Mouse (Mus musculus) CH12.LX (cell line): ENCODE measurements around the gene C77080.

ENCODE experiments used
- CHD1 ChIP-seq: IDR thresholded peaks from 2 replicates; pipeline ENCODE4 v1.6.1; 2012; ENCODE audit warnings: low read depth, low read length, improper control_type of control experiment, inconsistent platforms
- CTCF ChIP-seq, 2 experiments: IDR thresholded peaks in 1 of 2; conservative IDR thresholded peaks in 1 of 2; 2 replicates each; pipeline ENCODE4 v1.5.1; 2011 to 2012; ENCODE audit warnings: low read depth in 2 of 2, low read length in 2 of 2, improper control_type of control experiment in 1 of 2, inconsistent platforms in 1 of 2, mild to moderate bottlenecking in 1 of 2, moderate library complexity in 1 of 2
- IRF4 ChIP-seq: IDR thresholded peaks from 2 replicates; pipeline ENCODE4 v1.6.1; 2014; ENCODE audit warnings: low read depth, mild to moderate bottlenecking, inconsistent platforms, low read length, improper control_type of control experiment
- ZNF384 ChIP-seq: IDR thresholded peaks from 2 replicates; pipeline ENCODE4 v1.6.1; 2012; ENCODE audit warnings: low read depth, low read length, improper control_type of control experiment, inconsistent platforms

DNA sequence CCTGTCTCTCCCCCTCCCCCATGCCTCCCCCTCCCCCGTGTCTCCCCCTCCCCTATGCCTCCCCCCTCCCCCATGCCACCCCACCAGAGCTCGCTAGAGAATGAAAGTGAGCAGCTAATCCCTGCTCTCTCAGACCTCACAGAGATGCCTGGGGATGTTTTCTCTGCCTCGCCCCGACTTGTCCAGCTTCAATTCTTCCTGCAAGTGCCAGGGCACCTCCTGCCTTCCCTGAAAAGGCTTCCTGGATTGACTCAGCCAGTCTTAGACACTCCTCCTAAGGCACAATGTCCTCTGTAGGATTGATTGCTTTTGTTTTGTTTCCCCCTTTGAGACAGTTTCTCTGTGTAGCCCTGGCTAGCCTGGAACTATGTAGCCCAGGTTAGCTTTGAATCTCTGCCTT is at the start of gene C77080:
- TF ChIP-seq CHD1, result no peak
- no peak for TF ChIP-seq CTCF (conservative IDR thresholded peaks at IDR 0.05 in 1 of 2, IDR thresholded peaks at IDR 0.05 in 1 of 2; ENCODE audit: low read depth in 2 of 2, low read length in 2 of 2)
- TF ChIP-seq IRF4, result no peak
- TF ChIP-seq ZNF384, result no peak
